Mouse (Mus musculus): ENCODE results near the gene Tmem141.

- TF ChIP-seq CTCF (IDR thresholded peaks at IDR 0.05) (no peak), EP300 (IDR thresholded peaks at IDR 0.05) (no peak)
Measured at GRCm38 (mm10) chr2:25657246-25657645, 35.4 kb upstream of the Tmem141 start.

Measured in lung, postnatal 0 days (tissue).